Mouse (Mus musculus) cerebellum, postnatal 14 days (tissue): ENCODE results near the gene Trmt1.

ENCODE experiments used
- DNase-seq, 2 experiments: peaks; one replicate each; pipeline ENCODE4 v3.0.0; 2021; ENCODE audit warnings: mixed read lengths in 2 of 2

The Trmt1 gene

DNA sequence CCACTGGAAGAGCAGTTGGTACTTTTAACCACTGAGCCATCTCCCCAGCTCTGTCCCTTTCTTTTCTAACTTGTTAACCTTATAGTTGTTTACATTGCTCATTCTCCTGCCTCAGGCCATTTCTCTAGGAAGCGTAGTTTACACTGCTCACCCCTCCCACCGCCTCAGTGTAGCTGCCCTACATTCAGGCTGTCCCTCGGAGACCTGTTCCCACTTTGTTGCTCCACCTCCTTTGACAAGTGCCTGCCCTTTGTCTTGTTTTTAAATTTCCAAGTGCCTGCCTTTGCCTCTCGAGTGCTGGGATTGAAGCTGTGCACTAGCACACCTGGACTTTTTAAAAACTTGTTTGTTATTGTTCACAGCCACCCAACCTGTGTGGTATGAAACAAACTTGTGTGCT, 7.2 kb downstream of the Trmt1 start:
- no peak for DNase-seq

DNA sequence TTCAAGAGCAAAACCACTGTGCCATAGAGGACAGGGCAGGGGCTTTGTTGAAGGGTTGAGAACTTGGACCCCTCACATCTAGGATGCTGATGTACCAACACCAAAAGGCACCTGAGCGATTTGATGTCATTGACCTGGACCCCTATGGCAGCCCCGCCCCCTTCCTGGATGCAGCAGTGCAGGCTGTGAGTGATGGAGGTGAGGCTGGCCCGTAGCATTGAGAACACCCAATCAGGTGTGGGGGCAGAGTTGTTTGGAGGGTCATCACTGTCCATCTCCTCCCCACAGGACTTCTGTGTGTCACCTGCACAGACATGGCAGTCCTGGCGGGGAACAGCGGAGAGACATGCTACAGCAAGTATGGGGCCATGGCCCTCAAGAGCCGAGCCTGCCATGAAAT, 9.0 kb downstream of the Trmt1 start:
- no peak for DNase-seq

- peak; percentile 74 to 85 for DNase-seq
Observed at GRCm38 (mm10) chr8:84697166-84698130, 11.3 kb downstream of the Trmt1 start.

DNA sequence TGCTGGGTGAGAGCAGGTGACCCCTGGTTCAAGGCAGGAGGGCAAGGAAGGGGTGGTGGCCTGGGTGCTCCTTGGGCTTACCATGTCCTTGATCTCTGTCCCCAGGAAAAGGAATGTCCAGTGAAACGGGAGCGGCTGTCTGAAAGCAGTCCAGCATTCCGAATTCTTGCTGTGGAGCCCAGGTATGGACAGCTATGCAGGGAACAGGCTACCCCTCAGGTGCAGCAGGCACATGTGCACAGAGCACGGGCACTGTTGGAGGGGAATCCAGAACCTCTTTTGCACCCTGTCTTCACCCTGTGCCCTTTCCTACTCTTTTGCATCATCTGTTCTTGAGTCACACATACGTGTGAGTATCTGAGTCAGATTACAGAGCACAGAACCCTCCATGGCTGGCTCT, 12.2 kb downstream of the Trmt1 start:
- DNase-seq = peak in 1 of 2 experiments; percentile 14

DNA sequence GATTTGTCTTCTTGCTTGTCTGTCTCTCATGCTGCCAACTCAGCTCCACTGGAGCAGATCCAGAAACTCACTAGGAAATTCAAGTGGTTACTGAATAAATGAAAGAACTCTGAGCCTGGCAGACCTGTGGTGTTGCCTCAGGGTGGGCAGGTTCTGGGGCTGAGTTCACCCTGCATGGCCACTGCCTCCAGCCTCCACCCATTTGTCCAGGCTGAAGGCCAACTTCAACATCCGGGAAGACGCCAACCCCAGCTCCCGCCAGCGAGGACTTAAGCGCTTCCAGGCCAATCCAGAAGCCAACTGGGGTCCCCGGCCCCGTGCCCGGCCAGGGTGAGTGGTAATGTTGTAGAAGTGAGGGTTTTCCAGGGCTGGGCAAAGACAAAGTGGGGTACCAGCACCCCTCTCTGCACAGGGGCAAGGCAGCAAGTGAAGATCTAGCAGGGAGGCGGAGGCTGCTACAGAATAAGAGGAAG, 12.9 kb downstream of the Trmt1 start:
- peak; percentile 69 to 73 for DNase-seq

DNA sequence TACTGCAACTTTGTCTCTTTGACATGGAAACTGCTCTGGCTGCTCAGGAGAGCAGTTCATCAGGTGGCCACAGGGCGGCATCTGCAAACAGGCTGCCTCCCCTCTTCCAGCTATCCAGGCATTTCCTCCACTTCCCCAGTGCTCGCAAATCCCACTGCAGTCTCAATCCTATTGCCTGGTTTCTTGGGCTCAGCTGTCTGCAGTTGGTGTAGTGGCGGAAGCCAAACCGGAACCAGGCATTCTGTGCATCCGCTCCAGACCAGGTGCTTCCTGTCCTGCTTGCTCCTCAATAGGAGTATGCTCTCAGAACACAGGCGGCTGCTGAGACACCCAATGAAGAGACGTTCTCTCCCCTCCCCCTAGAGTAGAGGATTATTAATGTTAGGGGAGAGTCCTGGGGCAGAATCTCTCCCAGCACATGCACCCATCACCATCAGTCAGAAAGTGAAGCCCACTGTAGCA, 13.8 kb downstream of the Trmt1 start:
- DNase-seq = peak; percentile 81 to 82

- DNase-seq = no peak
Observed at GRCm38 (mm10) chr8:84700526-84700925, 14.4 kb downstream of the Trmt1 start.

DNA sequence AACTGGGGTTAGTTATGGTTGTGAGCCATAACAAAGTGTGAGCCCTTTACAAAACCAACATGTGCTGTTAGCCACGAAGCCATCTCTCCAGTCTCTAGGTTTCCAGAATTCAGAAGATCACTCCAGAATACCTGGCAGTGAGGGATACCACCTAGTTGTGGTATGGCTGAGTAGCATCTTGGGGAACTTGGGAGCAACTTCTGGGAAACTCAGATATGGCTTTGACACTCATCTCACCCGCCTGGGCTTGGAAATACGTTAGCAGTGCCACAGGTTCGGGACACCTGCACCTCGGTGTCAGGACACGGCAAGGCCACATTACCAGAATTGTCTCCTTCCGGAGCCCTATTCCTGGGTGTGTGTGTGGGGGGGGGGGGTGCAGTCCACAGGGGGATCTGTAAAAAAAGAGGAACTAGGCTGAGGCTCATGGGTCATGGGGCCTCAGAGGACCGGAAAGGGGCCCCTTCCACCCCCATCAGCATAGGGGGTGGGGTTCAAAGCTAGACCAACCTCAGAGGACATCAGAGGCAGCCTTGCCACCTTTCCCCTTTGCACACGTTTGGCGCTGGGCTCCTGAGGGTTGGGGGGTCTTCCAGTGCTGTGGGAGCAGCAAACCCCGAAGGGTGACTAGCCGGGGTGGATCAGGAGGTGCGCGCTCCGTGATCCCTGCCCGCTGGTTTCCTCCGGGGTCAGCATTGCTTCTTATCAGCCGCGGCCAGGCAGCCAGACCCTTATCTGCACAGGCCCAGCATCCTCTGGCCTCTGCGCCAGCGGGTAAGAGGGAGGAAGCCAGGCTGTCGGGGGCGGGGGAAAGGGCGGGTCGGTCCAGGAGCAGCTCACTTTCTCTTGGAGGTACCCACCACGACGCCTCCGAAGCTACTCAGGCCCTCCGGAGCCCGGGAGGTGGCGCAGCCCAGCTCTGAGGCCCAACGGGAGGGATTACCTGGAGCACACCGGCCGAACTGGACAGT, 15.1 kb downstream of the Trmt1 start, which contains the start of gene Lyl1:
Gene Lyl1, plus strand, starts transcription at position 517 of the 971 bp plus-strand sequence.
- DNase-seq = peak; percentile 21 to 37

DNA sequence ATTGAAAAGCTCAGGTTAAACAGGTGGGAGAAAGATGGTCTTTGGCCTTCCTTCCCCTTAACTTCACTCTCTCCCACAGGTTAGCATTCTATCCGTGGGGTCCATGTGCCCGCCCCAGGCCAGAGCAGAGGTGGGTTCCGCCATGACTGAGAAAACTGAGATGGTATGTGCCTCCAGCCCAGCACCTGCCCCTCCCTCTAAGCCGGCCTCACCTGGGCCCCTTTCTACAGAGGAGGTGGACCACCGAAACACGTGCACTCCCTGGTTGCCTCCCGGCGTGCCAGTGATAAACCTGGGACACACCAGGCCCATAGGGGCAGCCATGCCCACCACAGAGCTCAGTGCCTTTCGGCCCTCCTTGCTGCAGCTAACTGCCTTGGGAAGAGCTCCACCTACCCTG, 16.5 kb downstream of the Trmt1 start:
- DNase-seq = peak in 1 of 2 experiments; percentile 11

DNA sequence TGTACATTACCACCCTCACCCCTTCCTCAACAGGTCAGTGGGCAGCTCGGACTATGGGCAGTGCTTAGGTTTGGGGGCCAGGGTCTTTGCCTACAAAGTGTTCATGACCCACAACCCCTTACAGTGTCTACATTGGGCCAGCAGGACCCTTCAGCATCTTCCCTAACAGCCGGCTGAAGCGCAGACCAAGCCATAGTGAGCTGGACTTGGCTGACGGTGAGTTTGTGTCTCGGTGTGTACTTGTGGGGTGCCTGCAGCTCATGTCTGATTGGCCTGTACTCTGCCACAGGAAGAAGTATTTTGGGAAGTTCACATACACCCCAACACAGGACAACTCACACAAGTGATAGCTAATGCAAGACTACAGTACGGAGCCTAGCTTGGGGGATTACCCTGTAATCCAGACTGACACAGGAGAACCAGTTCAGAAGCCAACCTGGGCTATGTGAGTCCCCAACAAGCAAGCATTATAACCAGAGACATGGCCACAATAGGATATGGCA, 16.9 kb downstream of the Trmt1 start:
- peak in 1 of 2 experiments; percentile 16 for DNase-seq

DNA sequence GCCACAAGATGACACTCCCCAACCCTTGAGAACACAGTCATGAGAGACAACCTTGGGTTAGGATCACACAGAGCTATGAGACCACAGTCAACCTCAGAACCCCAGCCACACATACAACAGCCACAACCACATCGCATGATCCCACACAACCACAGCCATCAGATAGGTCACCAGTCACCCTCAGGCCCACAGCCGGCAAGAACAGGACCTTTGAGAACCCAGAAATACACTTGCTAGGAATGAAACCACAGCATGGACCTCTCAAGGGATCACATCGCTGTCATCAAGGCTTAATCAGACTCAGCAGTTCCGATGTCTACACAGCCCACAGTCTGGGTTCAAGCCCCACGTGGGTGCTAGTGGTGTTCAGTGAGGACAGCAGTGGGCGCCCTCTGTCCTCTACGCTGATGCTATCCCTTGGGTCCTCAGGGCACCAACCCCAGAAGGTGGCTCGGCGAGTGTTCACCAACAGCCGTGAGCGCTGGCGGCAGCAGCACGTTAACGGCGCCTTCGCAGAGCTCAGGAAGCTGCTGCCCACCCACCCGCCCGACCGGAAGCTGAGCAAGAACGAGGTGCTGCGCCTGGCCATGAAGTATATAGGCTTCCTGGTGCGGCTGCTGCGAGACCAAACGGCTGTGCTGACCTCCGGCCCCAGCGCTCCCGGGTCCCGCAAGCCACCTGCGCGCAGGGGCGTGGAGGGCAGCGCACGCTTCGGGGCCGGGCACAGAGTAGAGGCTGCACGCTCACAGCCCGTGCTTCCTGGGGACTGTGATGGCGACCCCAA, 17.6 kb downstream of the Trmt1 start:
- DNase-seq = peak; percentile 26 to 31

- DNase-seq = peak; percentile 81 to 91
Observed at GRCm38 (mm10) chr8:84704356-84704755, 18.2 kb downstream of the Trmt1 start.

DNA sequence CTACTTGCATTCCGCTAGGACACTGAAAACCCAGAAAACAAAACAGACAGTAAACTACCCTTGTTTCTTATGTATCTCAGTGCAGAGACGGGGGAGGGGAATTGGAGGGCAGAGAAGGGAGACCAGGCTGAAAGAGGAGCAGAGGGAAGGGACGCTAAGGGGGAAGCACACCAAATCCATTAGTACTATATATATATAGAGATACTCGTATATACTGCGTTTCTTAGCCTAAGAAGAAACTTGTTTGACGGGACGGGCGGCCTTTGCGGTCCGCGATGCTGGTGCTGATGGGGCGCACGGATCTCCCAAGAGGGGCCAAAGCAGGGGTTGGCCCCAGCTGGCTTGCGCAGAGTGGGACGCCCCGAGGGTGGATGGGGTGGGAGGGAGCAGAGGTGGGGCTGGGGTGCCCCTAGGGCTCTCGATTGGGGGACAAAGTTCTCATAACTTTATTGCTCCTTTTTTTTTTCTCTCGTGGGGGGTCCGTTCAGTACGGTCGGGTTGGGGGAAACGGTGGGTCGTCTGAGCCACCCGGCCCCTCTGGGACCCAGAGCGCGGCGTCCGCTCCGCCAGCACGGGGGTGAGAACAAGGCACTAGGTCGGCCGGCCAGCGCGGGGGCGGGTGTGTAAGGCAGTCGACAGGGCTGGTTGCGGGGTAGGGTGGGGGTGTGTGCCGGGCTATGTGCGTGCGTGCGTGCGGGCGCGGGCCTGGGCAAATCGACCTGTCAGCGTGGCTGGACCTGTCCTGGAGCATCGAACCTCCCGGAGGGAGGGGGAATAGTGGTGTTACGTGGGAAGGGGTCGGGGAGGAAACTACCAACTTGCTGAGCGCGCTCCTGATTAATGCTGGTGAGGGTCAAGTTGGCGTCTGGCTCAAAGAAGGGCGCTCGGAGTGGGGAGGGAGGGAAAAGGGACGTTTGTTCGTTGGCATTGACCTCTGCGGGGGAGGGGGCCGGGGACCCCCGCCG, 19.0 kb downstream of the Trmt1 start:
- peak; percentile 46 to 62 for DNase-seq

- no peak for DNase-seq
Observed at GRCm38 (mm10) chr8:84705960-84706359, 19.9 kb downstream of the Trmt1 start.

GRCm38 (mm10) chr8:84706610-84707266, 20.6 kb downstream of the Trmt1 start:
- peak; percentile 33 to 50 for DNase-seq

DNA sequence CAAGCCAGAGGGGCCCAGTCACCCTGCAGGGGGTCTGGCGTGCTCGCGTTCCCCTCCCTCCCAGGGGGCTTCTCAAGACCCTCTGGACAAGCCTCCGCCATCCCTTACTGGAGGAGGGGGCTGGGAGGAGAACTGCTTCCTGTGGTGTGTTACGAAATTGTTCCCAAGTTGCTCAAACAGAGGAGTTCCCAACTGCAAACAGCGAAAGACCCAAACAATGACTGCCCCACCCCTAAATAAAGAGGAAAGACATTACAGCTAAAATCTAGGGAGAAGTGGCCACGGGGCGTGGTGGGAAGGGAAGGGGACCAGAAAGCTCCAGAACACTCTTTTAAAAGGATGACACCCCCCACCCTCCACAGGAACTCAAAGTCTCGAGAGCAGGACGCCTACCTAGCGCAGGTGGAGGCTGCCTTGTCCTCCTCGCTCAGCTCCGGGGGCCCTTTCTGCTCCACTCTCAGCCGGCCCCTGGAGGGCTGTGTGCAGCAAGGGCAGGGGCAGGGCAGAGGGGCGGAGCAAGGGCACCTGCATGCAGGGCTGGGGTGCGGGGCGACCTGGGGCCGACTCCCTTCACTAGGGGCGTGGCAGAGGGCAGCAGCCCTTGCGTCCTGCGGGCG, 21.3 kb downstream of the Trmt1 start:
- DNase-seq = peak; percentile 33 to 39

- peak in 1 of 2 experiments; percentile 29 for DNase-seq
Observed at GRCm38 (mm10) chr8:84708071-84708541, 22.0 kb downstream of the Trmt1 start.

- peak; percentile 92 to 95 for DNase-seq
Observed at GRCm38 (mm10) chr8:84708774-84709475, 22.8 kb downstream of the Trmt1 start.

GRCm38 (mm10) chr8:84709931-84710330, 23.8 kb downstream of the Trmt1 start:
- no peak for DNase-seq
